Mouse (Mus musculus): ENCODE data around the gene Gjd2. TPM values are rescaled to one million over a fixed set of nuclear protein-coding genes. Genes with fewer than 3 reads are reported as not detected.

The Gjd2 gene
- polyA plus RNA-seq, 1 experiment from 2014 or later = 0.24 TPM

GRCm38 (mm10) chr2:114020210-114020563, 6.8 kb upstream of the Gjd2 start:
- H3K9me3 ChIP-seq (ENCODE audit: control insufficient read depth, low read length) = no peaks in the 10 kb centered on the region
- no peak overlapping the region for H3K4me2 ChIP-seq (ENCODE audit: low read depth, low read length)
- no peak overlapping the region for H3K27ac ChIP-seq (replicated peaks; ENCODE audit: low read depth, low read length)
- no peaks in the 10 kb centered on the region for H3K4me1 ChIP-seq (ENCODE audit: control insufficient read depth, insufficient read depth, low read length)
- DNase-seq (ENCODE audit: low spot score) = no peak
- H3K36me3 ChIP-seq (ENCODE audit: control insufficient read depth, insufficient read depth, low read length) = no peaks in the 10 kb centered on the region
- H3K4me3 ChIP-seq (ENCODE audit: low read depth, low read length) = no peak overlapping the region
- H3K27me3 ChIP-seq (replicated peaks; ENCODE audit: control insufficient read depth, insufficient read depth, low read length) = peaks cover 6% of the 10 kb centered on the region; the same call in 1 of the 2 replicates
- no peak overlapping the region for H3K9ac ChIP-seq (ENCODE audit: low read depth, low read length)
- ATAC-seq (ENCODE audit: low read depth) = no peak

- H3K9me3 ChIP-seq (ENCODE audit: control insufficient read depth, low read length) = no peaks in the 10 kb centered on the region
- DNase-seq (ENCODE audit: low spot score) (no peak), ATAC-seq (ENCODE audit: low read depth) (no peak)
- no peak overlapping the region for H3K4me2 ChIP-seq (ENCODE audit: low read depth, low read length)
- no peaks in the 10 kb centered on the region for H3K4me1 ChIP-seq (ENCODE audit: control insufficient read depth, insufficient read depth, low read length)
- no peaks in the 10 kb centered on the region for H3K36me3 ChIP-seq (ENCODE audit: control insufficient read depth, insufficient read depth, low read length)
- H3K27ac ChIP-seq (replicated peaks; ENCODE audit: low read depth, low read length) = no peak overlapping the region
- no peak overlapping the region for H3K9ac ChIP-seq (ENCODE audit: low read depth, low read length)
- whole genome bisulfite sequencing = 74% methylated on average over 11 of the region's 11 CpGs
- H3K27me3 ChIP-seq (replicated peaks; ENCODE audit: control insufficient read depth, insufficient read depth, low read length) = peaks cover 11% of the 10 kb centered on the region
- H3K4me3 ChIP-seq (ENCODE audit: low read depth, low read length) = no peak overlapping the region
Observed at GRCm38 (mm10) chr2:114019474-114020209, 6.2 kb upstream of the Gjd2 start.

- no peak for ATAC-seq (ENCODE audit: low read depth)
- Histone ChIP-seq H3K9me3 (ENCODE audit: control insufficient read depth, low read length) (no peaks in the 10 kb centered on the region), H3K27ac (replicated peaks; ENCODE audit: low read depth, low read length) (no peak overlapping the region), H3K4me2 (ENCODE audit: low read depth, low read length) (no peak overlapping the region), H3K36me3 (ENCODE audit: control insufficient read depth, insufficient read depth, low read length) (no peaks in the 10 kb centered on the region), H3K27me3 (replicated peaks; ENCODE audit: control insufficient read depth, insufficient read depth, low read length) (peaks cover 26% of the 10 kb centered on the region), H3K4me3 (ENCODE audit: low read depth, low read length) (no peak overlapping the region), H3K4me1 (ENCODE audit: control insufficient read depth, insufficient read depth, low read length) (no peaks in the 10 kb centered on the region; the same call in 1 of the 2 replicates), H3K9ac (ENCODE audit: low read depth, low read length) (no peak overlapping the region)
- DNase-seq (ENCODE audit: low spot score) = no peak
- 41% methylated on average over 10 of the region's 10 CpGs for WGBS
Observed at GRCm38 (mm10) chr2:114018136-114018535, 4.7 kb upstream of the Gjd2 start.

- Histone ChIP-seq H3K4me1 (ENCODE audit: control insufficient read depth, insufficient read depth, low read length) (no peaks in the 10 kb centered on the region; the same call in 1 of the 2 replicates), H3K27me3 (replicated peaks; ENCODE audit: control insufficient read depth, insufficient read depth, low read length) (peaks cover 46% of the 10 kb centered on the region), H3K4me2 (ENCODE audit: low read depth, low read length) (no peak overlapping the region), H3K9ac (ENCODE audit: low read depth, low read length) (no peak overlapping the region), H3K36me3 (ENCODE audit: control insufficient read depth, insufficient read depth, low read length) (no peaks in the 10 kb centered on the region), H3K4me3 (ENCODE audit: low read depth, low read length) (no peak overlapping the region), H3K27ac (replicated peaks; ENCODE audit: low read depth, low read length) (no peak overlapping the region), H3K9me3 (ENCODE audit: control insufficient read depth, low read length) (no peaks in the 10 kb centered on the region)
- 75% methylated on average over 6 of the region's 6 CpGs for WGBS
- no peak for DNase-seq (ENCODE audit: low spot score)
- ATAC-seq (ENCODE audit: low read depth) = no peak
Observed at GRCm38 (mm10) chr2:114014839-114015238, 1.4 kb upstream of the Gjd2 start.

- no peaks in the 10 kb centered on the region for H3K36me3 ChIP-seq (ENCODE audit: control insufficient read depth, insufficient read depth, low read length)
- WGBS = 4% methylated on average over 13 of the region's 13 CpGs
- H3K9me3 ChIP-seq (ENCODE audit: control insufficient read depth, low read length) = no peaks in the 10 kb centered on the region
- no peak for DNase-seq (ENCODE audit: low spot score)
- 0 out of 2 replicates have a peak, but pooled peaks have one; percentile 31 for ATAC-seq (ENCODE audit: low read depth)
- peak overlapping the region; percentile 66 for H3K4me2 ChIP-seq (ENCODE audit: low read depth, low read length)
- H3K27ac ChIP-seq (replicated peaks; ENCODE audit: low read depth, low read length) = no peak overlapping the region
- H3K4me1 ChIP-seq (ENCODE audit: control insufficient read depth, insufficient read depth, low read length) = no peaks in the 10 kb centered on the region; the same call in 1 of the 2 replicates
- H3K4me3 ChIP-seq (ENCODE audit: low read depth, low read length) = peak overlapping the region; percentile 43
- 0 out of 2 replicates have a peak overlapping the region, but pooled peaks have one; percentile 19 for H3K9ac ChIP-seq (ENCODE audit: low read depth, low read length)
- peaks cover 46% of the 10 kb centered on the region for H3K27me3 ChIP-seq (replicated peaks; ENCODE audit: control insufficient read depth, insufficient read depth, low read length)
Observed at GRCm38 (mm10) chr2:114013846-114014245, 427 bp upstream of the Gjd2 start.

- Histone ChIP-seq H3K9me3 (ENCODE audit: control insufficient read depth, low read length) (no peaks in the 10 kb centered on the region), H3K4me1 (ENCODE audit: control insufficient read depth, insufficient read depth, low read length) (no peaks in the 10 kb centered on the region; the same call in 1 of the 2 replicates), H3K4me2 (ENCODE audit: low read depth, low read length) (peak overlapping the region; percentile 66), H3K4me3 (ENCODE audit: low read depth, low read length) (peak overlapping the region; percentile 43), H3K9ac (ENCODE audit: low read depth, low read length) (no peak overlapping the region), H3K27ac (replicated peaks; ENCODE audit: low read depth, low read length) (no peak overlapping the region), H3K36me3 (ENCODE audit: control insufficient read depth, insufficient read depth, low read length) (no peaks in the 10 kb centered on the region), H3K27me3 (replicated peaks; ENCODE audit: control insufficient read depth, insufficient read depth, low read length) (peaks cover 46% of the 10 kb centered on the region)
- ATAC-seq (ENCODE audit: low read depth) = no peak; the same call in 1 of the 2 replicates
- 3% methylated on average over 19 of the region's 19 CpGs for WGBS
- no peak for DNase-seq (ENCODE audit: low spot score)
Observed at GRCm38 (mm10) chr2:114012749-114013211, 639 bp downstream of the Gjd2 start.

GRCm38 (mm10) chr2:114011838-114012237, 1.6 kb downstream of the Gjd2 start:
- Histone ChIP-seq H3K4me2 (ENCODE audit: low read depth, low read length) (no peak overlapping the region), H3K36me3 (ENCODE audit: control insufficient read depth, insufficient read depth, low read length) (no peaks in the 10 kb centered on the region), H3K4me3 (ENCODE audit: low read depth, low read length) (no peak overlapping the region), H3K9me3 (ENCODE audit: control insufficient read depth, low read length) (no peaks in the 10 kb centered on the region), H3K27ac (replicated peaks; ENCODE audit: low read depth, low read length) (no peak overlapping the region), H3K27me3 (replicated peaks; ENCODE audit: control insufficient read depth, insufficient read depth, low read length) (peaks cover 46% of the 10 kb centered on the region), H3K9ac (ENCODE audit: low read depth, low read length) (no peak overlapping the region), H3K4me1 (ENCODE audit: control insufficient read depth, insufficient read depth, low read length) (no peaks in the 10 kb centered on the region; the same call in 1 of the 2 replicates)
- ATAC-seq (ENCODE audit: low read depth) (no peak), DNase-seq (ENCODE audit: low spot score) (peak; percentile 80)
- 37% methylated on average over 4 of the region's 4 CpGs for WGBS

- H3K4me1 ChIP-seq (ENCODE audit: control insufficient read depth, insufficient read depth, low read length) = no peaks in the 10 kb centered on the region; the same call in 1 of the 2 replicates
- H3K9ac ChIP-seq (ENCODE audit: low read depth, low read length) = no peak overlapping the region
- DNase-seq (ENCODE audit: low spot score) (no peak), ATAC-seq (ENCODE audit: low read depth) (no peak)
- H3K27ac ChIP-seq (replicated peaks; ENCODE audit: low read depth, low read length) = no peak overlapping the region
- peaks cover 21% of the 10 kb centered on the region for H3K27me3 ChIP-seq (replicated peaks; ENCODE audit: control insufficient read depth, insufficient read depth, low read length)
- H3K4me3 ChIP-seq (ENCODE audit: low read depth, low read length) = no peak overlapping the region
- H3K9me3 ChIP-seq (ENCODE audit: control insufficient read depth, low read length) = no peaks in the 10 kb centered on the region
- H3K4me2 ChIP-seq (ENCODE audit: low read depth, low read length) = no peak overlapping the region
- no peaks in the 10 kb centered on the region for H3K36me3 ChIP-seq (ENCODE audit: control insufficient read depth, insufficient read depth, low read length)
- WGBS = 77% methylated on average over 2 of the region's 2 CpGs
Observed at GRCm38 (mm10) chr2:114008321-114008720, 5.1 kb downstream of the Gjd2 start.

- Histone ChIP-seq H3K9ac (ENCODE audit: low read depth, low read length) (no peak overlapping the region), H3K27me3 (replicated peaks; ENCODE audit: control insufficient read depth, insufficient read depth, low read length) (no peaks in the 10 kb centered on the region; the same call in 1 of the 2 replicates)
Observed at GRCm38 (mm10) chr2:113997484-113997883, 15.9 kb downstream of the Gjd2 start.

More at GRCm38 (mm10) chr2:113997484-113997883, 15.9 kb downstream of the Gjd2 start:
- Histone ChIP-seq H3K9me3 (ENCODE audit: control insufficient read depth, low read length) (no peaks in the 10 kb centered on the region), H3K27ac (replicated peaks; ENCODE audit: low read depth, low read length) (no peak overlapping the region), H3K4me3 (ENCODE audit: low read depth, low read length) (no peak overlapping the region), H3K4me1 (ENCODE audit: control insufficient read depth, insufficient read depth, low read length) (no peaks in the 10 kb centered on the region), H3K4me2 (ENCODE audit: low read depth, low read length) (no peak overlapping the region), H3K36me3 (ENCODE audit: control insufficient read depth, insufficient read depth, low read length) (no peaks in the 10 kb centered on the region)
- WGBS = 64% methylated on average over 8 of the region's 8 CpGs
- DNase-seq (ENCODE audit: low spot score) = no peak
- no peak for ATAC-seq (ENCODE audit: low read depth)

Measured in embryonic facial prominence, embryonic 14.5 days (tissue).